Mouse (Mus musculus): ENCODE data around the gene Atr.

DNA sequence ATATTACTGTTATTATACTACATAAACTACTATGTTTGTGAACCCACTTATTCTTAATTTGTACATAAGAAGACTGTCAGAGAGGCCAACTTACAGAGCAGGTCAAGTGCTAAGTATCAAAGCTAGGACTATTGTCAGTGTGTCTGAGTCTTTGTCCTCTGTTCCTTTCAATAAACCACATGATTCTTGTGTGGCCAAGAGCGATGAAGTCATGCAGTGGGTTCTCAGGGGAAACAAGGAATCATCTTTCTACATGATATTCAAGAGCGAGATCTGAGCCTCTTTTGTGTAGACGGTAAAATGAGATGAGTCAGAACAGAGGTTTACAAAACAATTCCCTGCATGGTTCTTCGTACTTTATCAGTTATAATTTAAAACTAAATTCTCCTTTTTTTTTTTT is 47.8 kb upstream of the Atr start:
- no peak for TF ChIP-seq CTCF (IDR thresholded peaks at IDR 0.05; ENCODE audit: low read depth)
- no peak for TF ChIP-seq EP300 (IDR thresholded peaks at IDR 0.05; ENCODE audit: low read depth)

All from liver, postnatal 0 days (tissue).